Mouse (Mus musculus): ENCODE measurements around the gene Tmem139. TPM values are rescaled to one million over a fixed set of nuclear protein-coding genes. Genes with fewer than 3 reads are reported as not detected.
A peak's percentile ranks its signal among the peaks of the same experiment; 100 is the strongest.

Gene Tmem139
- total RNA-seq, 2 experiments from 2014 or later: 0.38 TPM; not detected in 1

- DNase-seq: peak; percentile 25
Observed at GRCm38 (mm10) chr6:42282865-42283528, 21.2 kb downstream of the Tmem139 start.

- no peak for DNase-seq
Observed at GRCm38 (mm10) chr6:42286448-42286847, 24.7 kb downstream of the Tmem139 start, which contains the start of gene Clcn1. Gene Clcn1 (plus strand): TSS chr6:42286685.

GRCm38 (mm10) chr6:42287562-42287961 is 25.8 kb downstream of the Tmem139 start:
- no peak for DNase-seq

- DNase-seq: no peak
Observed at GRCm38 (mm10) chr6:42293327-42293726, 31.6 kb downstream of the Tmem139 start.

- no peak for DNase-seq
Observed at GRCm38 (mm10) chr6:42295549-42296094, 33.9 kb downstream of the Tmem139 start.

- DNase-seq: no peak
Observed at GRCm38 (mm10) chr6:42299362-42299761, 37.6 kb downstream of the Tmem139 start.

GRCm38 (mm10) chr6:42309816-42310378 is 48.1 kb downstream of the Tmem139 start:
- no peak for DNase-seq

- no peak for DNase-seq
Observed at GRCm38 (mm10) chr6:42310427-42311053, 48.8 kb downstream of the Tmem139 start.

Other genes with a start within 250 kb of the Tmem139 start
- gene Sva, start 223.6 kb upstream of the Tmem139 start, total RNA-seq (2021): not detected
- gene Tas2r139, start 121.0 kb upstream of the Tmem139 start, total RNA-seq (2021): not detected
- not detected for gene Tas2r144, start 46.6 kb upstream of the Tmem139 start, total RNA-seq (2021)
- 10 to 100 TPM; 28.7 to 29.3 TPM for gene Gstk1, start 16.0 kb upstream of the Tmem139 start, total RNA-seq (2021)
- 10 to 100 TPM; 33.6 to 34.3 TPM for gene Casp2, start 3.0 kb downstream of the Tmem139 start, total RNA-seq (2021)
- 1 to 10 TPM; 1.9 to 3.0 TPM for gene Clcn1, start 24.7 kb downstream of the Tmem139 start, total RNA-seq (2021)
- 1 to 10 TPM; 1.6 to 1.7 TPM for gene Fam131b, start 62.7 kb downstream of the Tmem139 start, total RNA-seq (2021)
- 100 to 1,000 TPM; 161 to 166 TPM for gene Zyx, start 87.7 kb downstream of the Tmem139 start, total RNA-seq (2021)
- under 1 TPM; 0.52 to 0.70 TPM for gene Epha1, start 111.3 kb downstream of the Tmem139 start, total RNA-seq (2021)
- under 1 TPM in 1 of 2 experiments, not detected in 1; 0.41 TPM for gene Tas2r143, start 138.3 kb downstream of the Tmem139 start, total RNA-seq (2021)
- gene Tas2r135, start 143.5 kb downstream of the Tmem139 start, total RNA-seq (2021): under 1 TPM; 0.24 to 0.25 TPM
- not detected for gene Tas2r126, start 172.6 kb downstream of the Tmem139 start, total RNA-seq (2021)
- gene Olfr458, start 203.2 kb downstream of the Tmem139 start, total RNA-seq (2021): not detected
- gene Olfr457, start 214.4 kb downstream of the Tmem139 start, total RNA-seq (2021): not detected
- not detected for gene Olfr456, start 225.2 kb downstream of the Tmem139 start, total RNA-seq (2021)

Data from heart, postnatal 4 days (tissue).